Mouse (Mus musculus) spleen, adult 2 months (tissue): ENCODE measurements at regions not wholly inside any gene's neighbourhood (a gene's known extent, or its start where the extent isn't known, plus 50 kb on each side); places are given as distances from the start of the nearest gene placed in this dataset.

ENCODE experiments used
- CTCF ChIP-seq: fragments of 200-500 bp; IDR thresholded peaks from 2 replicates; pipeline ENCODE4 v1.5.1; 2011; ENCODE audit warnings: mild to moderate bottlenecking, inconsistent platforms; ENCODE audit not compliant: insufficient read depth, insufficient read length, insufficient replicate concordance; ENCODE audit errors: extremely low read depth
- POLR2A ChIP-seq: fragments of 200-500 bp; IDR thresholded peaks from 2 replicates; pipeline ENCODE4 v1.6.1; 2011; ENCODE audit warnings: low read depth, low read length, inconsistent platforms

DNA sequence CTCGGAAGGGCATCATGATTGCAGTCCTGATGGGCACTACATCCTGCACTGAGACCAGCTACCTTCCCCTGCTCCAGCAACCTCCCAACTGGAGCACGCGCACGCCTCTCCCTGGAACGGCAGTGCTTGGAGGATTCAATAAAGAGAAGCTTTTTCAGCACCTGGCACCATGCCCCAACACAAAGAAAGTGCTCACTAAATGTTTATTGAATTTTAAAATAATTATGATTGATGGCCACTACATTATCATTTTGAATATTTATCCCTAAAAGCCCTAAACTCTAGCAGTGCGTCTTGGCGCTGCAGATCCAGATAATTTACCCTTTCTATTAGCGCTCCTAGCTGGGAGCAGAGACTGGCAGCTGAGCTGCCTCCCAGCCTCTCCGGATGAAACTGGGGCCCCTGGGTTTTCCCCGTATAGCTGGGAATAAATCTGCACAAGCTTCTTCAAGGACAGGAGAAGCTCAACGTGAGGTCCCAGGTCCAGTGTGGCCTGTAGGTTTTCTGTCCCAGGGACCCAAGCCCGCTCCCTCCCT, 364.9 kb downstream of the Vrk1 start:
- TF ChIP-seq POLR2A: no peak
- TF ChIP-seq CTCF: no peak
